Mouse (Mus musculus): ENCODE measurements around the gene Arhgef28.

GRCm38 (mm10) chr13:98143000-98143399 is 63.2 kb downstream of the Arhgef28 start:
- no peak for TF ChIP-seq CTCF (IDR thresholded peaks at IDR 0.05; ENCODE audit: borderline replicate concordance, insufficient read depth, low read depth, low read length)
- no peak for TF ChIP-seq POLR2A (IDR thresholded peaks at IDR 0.05; ENCODE audit: borderline replicate concordance, insufficient read depth, low read length)
